Mouse (Mus musculus): ENCODE data around the gene Nxn. TPM values are rescaled to one million over a fixed set of nuclear protein-coding genes. Genes with fewer than 3 reads are reported as not detected.

Nxn gene
- polyA plus RNA-seq, 1 experiment from 2014 or later: 14.9 TPM

GRCm38 (mm10) chr11:76429966-76430631 lies 31.2 kb upstream of the Nxn start:
- 80% methylated on average over 6 of the region's 6 CpGs for WGBS
- peak overlapping the region; percentile 15; the same call in 1 of the 2 replicates for H3K27ac ChIP-seq (ENCODE audit: low read depth, low read length)
- H3K9me3 ChIP-seq (ENCODE audit: control insufficient read depth): no peaks in the 10 kb centered on the region
- peaks cover 59% of the 10 kb centered on the region for H3K36me3 ChIP-seq (ENCODE audit: control insufficient read depth, insufficient read depth)
- H3K4me1 ChIP-seq (replicated peaks; ENCODE audit: control insufficient read depth, insufficient read depth, low read length): 0 out of 2 replicates have a peak, but pooled peaks cover 6% of the 10 kb centered on the region
- H3K27me3 ChIP-seq (replicated peaks; ENCODE audit: control insufficient read depth, insufficient read depth, low read length): no peaks in the 10 kb centered on the region
- ATAC-seq: no peak
- no peak overlapping the region; the same call in 1 of the 2 replicates for H3K9ac ChIP-seq (ENCODE audit: low read depth, low read length)
- no peak for TF ChIP-seq CTCF (IDR thresholded peaks at IDR 0.05; ENCODE audit: low read depth)
- no peak overlapping the region for H3K4me3 ChIP-seq (ENCODE audit: low read depth, low read length)
- no peak overlapping the region for H3K4me2 ChIP-seq (replicated peaks; ENCODE audit: low read depth)

DNA sequence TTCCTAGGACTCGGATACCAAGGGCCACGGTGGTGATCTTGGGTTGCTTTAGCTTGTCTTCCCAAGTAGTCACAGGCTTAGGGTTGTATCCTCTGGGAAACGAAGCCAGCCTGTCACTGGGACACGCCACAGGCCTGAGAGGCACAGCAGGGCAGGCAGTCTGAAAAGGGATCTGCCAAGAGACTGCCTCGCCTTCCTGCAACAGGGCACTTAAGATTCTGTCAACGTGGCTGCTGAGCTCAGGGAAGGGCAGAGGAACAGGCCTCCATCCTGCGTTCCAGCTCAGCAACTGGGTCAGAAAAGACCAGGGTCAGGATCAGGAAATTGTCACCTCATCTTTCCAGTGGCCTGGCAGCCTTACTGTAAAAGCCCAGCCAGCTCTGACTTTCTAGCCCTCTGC lies 30.6 kb upstream of the Nxn start:
- H3K4me3 ChIP-seq (ENCODE audit: low read depth, low read length): no peak overlapping the region
- peaks cover 60% of the 10 kb centered on the region for H3K36me3 ChIP-seq (ENCODE audit: control insufficient read depth, insufficient read depth)
- H3K27me3 ChIP-seq (replicated peaks; ENCODE audit: control insufficient read depth, insufficient read depth, low read length): no peaks in the 10 kb centered on the region
- H3K27ac ChIP-seq (ENCODE audit: low read depth, low read length): peak overlapping the region; percentile 15; the same call in 1 of the 2 replicates
- no peak overlapping the region for H3K9ac ChIP-seq (ENCODE audit: low read depth, low read length)
- no peak overlapping the region for H3K4me2 ChIP-seq (replicated peaks; ENCODE audit: low read depth)
- ATAC-seq: no peak
- 0 out of 2 replicates have a peak, but pooled peaks cover 6% of the 10 kb centered on the region for H3K4me1 ChIP-seq (replicated peaks; ENCODE audit: control insufficient read depth, insufficient read depth, low read length)
- no peak for TF ChIP-seq CTCF (IDR thresholded peaks at IDR 0.05; ENCODE audit: low read depth)
- no peaks in the 10 kb centered on the region for H3K9me3 ChIP-seq (ENCODE audit: control insufficient read depth)
- 59% methylated on average over 7 of the region's 7 CpGs for WGBS

DNA sequence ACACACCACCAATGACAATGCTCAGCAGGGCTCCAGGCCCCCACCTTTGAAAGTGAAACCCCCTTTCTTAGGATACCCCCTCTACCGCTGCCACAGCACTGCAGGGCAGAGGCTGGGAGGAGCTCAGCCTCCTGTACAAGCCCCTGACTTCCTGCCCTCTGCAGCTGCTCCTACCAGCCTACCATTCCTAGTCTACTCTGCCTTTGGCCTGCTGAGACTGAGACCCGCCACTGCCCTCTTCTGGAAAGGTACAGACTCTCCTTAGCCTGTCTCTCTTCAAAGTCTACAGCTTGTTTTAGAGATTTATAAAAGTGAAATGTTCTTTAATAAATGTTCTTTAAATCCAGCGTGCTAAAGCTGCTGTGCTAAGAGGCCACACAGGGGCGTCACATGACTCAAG lies 30.1 kb upstream of the Nxn start:
- Histone ChIP-seq H3K27ac (ENCODE audit: low read depth, low read length) (no peak overlapping the region), H3K4me3 (ENCODE audit: low read depth, low read length) (no peak overlapping the region), H3K4me2 (replicated peaks; ENCODE audit: low read depth) (no peak overlapping the region), H3K9me3 (ENCODE audit: control insufficient read depth) (no peaks in the 10 kb centered on the region), H3K36me3 (ENCODE audit: control insufficient read depth, insufficient read depth) (peaks cover 60% of the 10 kb centered on the region), H3K9ac (ENCODE audit: low read depth, low read length) (no peak overlapping the region), H3K27me3 (replicated peaks; ENCODE audit: control insufficient read depth, insufficient read depth, low read length) (no peaks in the 10 kb centered on the region), H3K4me1 (replicated peaks; ENCODE audit: control insufficient read depth, insufficient read depth, low read length) (0 out of 2 replicates have a peak, but pooled peaks cover 6% of the 10 kb centered on the region)
- ATAC-seq: no peak
- TF ChIP-seq CTCF (IDR thresholded peaks at IDR 0.05; ENCODE audit: low read depth): peak; percentile 56
- 66% methylated on average over 4 of the region's 4 CpGs for WGBS

- no peak overlapping the region for H3K4me2 ChIP-seq (replicated peaks; ENCODE audit: low read depth)
- H3K36me3 ChIP-seq (ENCODE audit: control insufficient read depth, insufficient read depth): peaks cover 61% of the 10 kb centered on the region
- no peaks in the 10 kb centered on the region for H3K9me3 ChIP-seq (ENCODE audit: control insufficient read depth)
- WGBS: 51% methylated on average over 3 of the region's 3 CpGs
- no peak for TF ChIP-seq CTCF (IDR thresholded peaks at IDR 0.05; ENCODE audit: low read depth)
- H3K9ac ChIP-seq (ENCODE audit: low read depth, low read length): no peak overlapping the region
- no peak overlapping the region for H3K27ac ChIP-seq (ENCODE audit: low read depth, low read length)
- no peak for ATAC-seq
- H3K27me3 ChIP-seq (replicated peaks; ENCODE audit: control insufficient read depth, insufficient read depth, low read length): no peaks in the 10 kb centered on the region
- no peak overlapping the region for H3K4me3 ChIP-seq (ENCODE audit: low read depth, low read length)
- 0 out of 2 replicates have a peak, but pooled peaks cover 6% of the 10 kb centered on the region for H3K4me1 ChIP-seq (replicated peaks; ENCODE audit: control insufficient read depth, insufficient read depth, low read length)
These were observed 28.8 kb upstream of the Nxn start for GRCm38 (mm10) chr11:76427781-76428180.

GRCm38 (mm10) chr11:76425749-76426148 lies 26.8 kb upstream of the Nxn start:
- H3K4me2 ChIP-seq (replicated peaks; ENCODE audit: low read depth): no peak overlapping the region
- H3K27me3 ChIP-seq (replicated peaks; ENCODE audit: control insufficient read depth, insufficient read depth, low read length): no peaks in the 10 kb centered on the region
- 0 out of 2 replicates have a peak, but pooled peaks cover 6% of the 10 kb centered on the region for H3K4me1 ChIP-seq (replicated peaks; ENCODE audit: control insufficient read depth, insufficient read depth, low read length)
- no peak for ATAC-seq
- WGBS: 58% methylated on average over 6 of the region's 6 CpGs
- H3K9ac ChIP-seq (ENCODE audit: low read depth, low read length): 0 out of 2 replicates have a peak overlapping the region, but pooled peaks have one; percentile 11
- H3K9me3 ChIP-seq (ENCODE audit: control insufficient read depth): no peaks in the 10 kb centered on the region
- no peak overlapping the region; the same call in 1 of the 2 replicates for H3K27ac ChIP-seq (ENCODE audit: low read depth, low read length)
- H3K36me3 ChIP-seq (ENCODE audit: control insufficient read depth, insufficient read depth): peaks cover 72% of the 10 kb centered on the region
- H3K4me3 ChIP-seq (ENCODE audit: low read depth, low read length): no peak overlapping the region
- TF ChIP-seq CTCF (IDR thresholded peaks at IDR 0.05; ENCODE audit: low read depth): no peak

- peak; percentile 23; the same call in 1 of the 2 replicates for TF ChIP-seq CTCF (IDR thresholded peaks at IDR 0.05; ENCODE audit: low read depth)
- WGBS: 68% methylated on average over 4 of the region's 4 CpGs
- no peak for ATAC-seq
These were observed 22.0 kb upstream of the Nxn start for GRCm38 (mm10) chr11:76420896-76421295.

More at GRCm38 (mm10) chr11:76420896-76421295, 22.0 kb upstream of the Nxn start:
- no peak overlapping the region for H3K4me3 ChIP-seq (ENCODE audit: low read depth, low read length)
- no peak overlapping the region for H3K4me2 ChIP-seq (replicated peaks; ENCODE audit: low read depth)
- no peaks in the 10 kb centered on the region for H3K4me1 ChIP-seq (replicated peaks; ENCODE audit: control insufficient read depth, insufficient read depth, low read length)
- no peaks in the 10 kb centered on the region for H3K27me3 ChIP-seq (replicated peaks; ENCODE audit: control insufficient read depth, insufficient read depth, low read length)
- H3K27ac ChIP-seq (ENCODE audit: low read depth, low read length): no peak overlapping the region
- no peaks in the 10 kb centered on the region for H3K9me3 ChIP-seq (ENCODE audit: control insufficient read depth)
- H3K36me3 ChIP-seq (ENCODE audit: control insufficient read depth, insufficient read depth): peaks cover 95% of the 10 kb centered on the region
- no peak overlapping the region for H3K9ac ChIP-seq (ENCODE audit: low read depth, low read length)

All from intestine, postnatal 0 days (tissue).